In the genomic region with DNA sequence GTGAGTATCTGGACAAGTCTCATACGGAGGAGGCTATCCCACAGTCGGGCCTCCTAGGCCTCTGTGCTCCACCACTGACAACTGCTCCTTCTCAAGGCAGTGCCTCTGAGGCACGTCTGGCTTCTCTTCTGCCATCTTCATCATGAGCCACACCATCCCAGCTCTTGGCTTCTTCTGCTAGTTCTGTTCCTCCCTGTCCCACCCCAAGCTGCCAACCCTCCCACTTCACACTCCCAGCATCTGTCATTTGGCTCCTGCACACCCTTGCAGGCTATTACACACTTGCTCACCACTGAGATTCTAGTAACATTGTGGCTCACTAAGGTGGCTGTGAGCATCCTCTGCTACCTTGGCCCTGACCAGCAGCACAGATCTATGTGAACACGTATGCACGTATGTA, we compare ENCODE assay signal across 20 mouse cellular contexts.
DNase-seq lines count a peak whose midpoint lies in the region; ATAC-seq lines count a peak whose summit lies in the region.
"Had no signal": no experiment of that assay in that cellular context is flagged by ENCODE, and none has a peak within 500 bp of the region (broad histone marks: within the 10 kb centered on the region; RNA-seq: fewer than 3 reads in every experiment).

No protein-coding gene starts in this region.

- ATAC-seq in frontal cortex, adult (ENCODE audit: low TSS enrichment), result peak; percentile 67
- ATAC-seq in megakaryocyte-erythroid progenitor cell, adult 5-6 weeks (replicated peaks; ENCODE audit: low FRiP score, low TSS enrichment, poor library complexity, severe bottlenecking), result no peak
- ATAC-seq: activated CD4-positive, CD25-positive, alpha-beta regulatory T cell, adult 4 months; forebrain, postnatal 0 days; hindbrain, embryonic 16.5 days; liver, embryonic 12.5 days; liver, postnatal 0 days had no signal

- DNase-seq in frontal cortex, postnatal 10 days (ENCODE audit: low spot score in 2 of 2), result no peak
- DNase-seq in right cerebral cortex, postnatal 25 days, result peak; percentile 9
- DNase-seq in right cerebral cortex, postnatal 4 days, result no peak
- DNase-seq in layer of hippocampus, adult 9-11 months, result peak; percentile 61
- DNase-seq in telencephalon, adult 2 months (ENCODE audit: low read depth, low spot score), result peak; percentile 23
- DNase-seq in kidney, postnatal 14 days, result no peak
- DNase-seq: adrenal gland, adult 8-10 months; cerebellum, adult 8-10 months; cerebellum, postnatal 25 days; forebrain, postnatal 0 days; gastrocnemius, adult 2 months; kidney, adult 18-20 months; kidney, postnatal 36 days; left cerebral cortex, postnatal 4 days; liver, postnatal 0 days had no signal

Comparison
In these comparisons a context has a peak if more than half of its experiments do, and no peak if none do; other contexts are left out.
1. DNase-seq: peak in right cerebral cortex, postnatal 25 days (single experiment), layer of hippocampus, adult 9-11 months (single experiment) and telencephalon, adult 2 months (single experiment); none in frontal cortex, postnatal 10 days (0 of 2), right cerebral cortex, postnatal 4 days (single experiment) and kidney, postnatal 14 days (single experiment).